Mouse (Mus musculus) heart, postnatal 14 days (tissue): Measurements from ENCODE around the gene Celf2. TPM values are rescaled to one million over a fixed set of nuclear protein-coding genes. Genes with fewer than 3 reads are reported as not detected.

ENCODE experiments used
- DNase-seq, 2 experiments: peaks; one replicate each; pipeline ENCODE4 v3.0.0; 2021 to 2022
- intact Hi-C: fragments of 180-260 bp; cut with DNase I; formaldehyde crosslinking; loops from one replicate; pipeline ENCODE4 v1.15.1; 2025
- total RNA-seq, 2 experiments: library from RNA; stranded (reverse); gene quantifications; 2 replicates each; pipeline ENCODE4 v1.2.3; 2021

Celf2 gene
- total RNA-seq, 2 experiments from 2014 or later: 65.4 to 69.9 TPM

GRCm38 (mm10) chr2:6717953-6718352 is 791.4 kb downstream of the Celf2 start:
- no peak for DNase-seq
- intact Hi-C loops: no loop called here

GRCm38 (mm10) chr2:6715562-6715961 is 793.8 kb downstream of the Celf2 start:
- DNase-seq: no peak
- intact Hi-C loops: no loop called here

GRCm38 (mm10) chr2:6713529-6713928 is 795.8 kb downstream of the Celf2 start:
- no peak for DNase-seq
- intact Hi-C loops: no loop called here

GRCm38 (mm10) chr2:6710687-6711430 is 798.5 kb downstream of the Celf2 start:
- no peak for DNase-seq
- intact Hi-C loops: no loop called here

GRCm38 (mm10) chr2:6707959-6708519 is 801.3 kb downstream of the Celf2 start:
- intact Hi-C loops: no loop called here
- no peak for DNase-seq

GRCm38 (mm10) chr2:6707276-6707675 is 802.1 kb downstream of the Celf2 start:
- intact Hi-C loops: no loop called here
- no peak for DNase-seq

- intact Hi-C loops: no loop called here
- DNase-seq: no peak
These were observed 803.2 kb downstream of the Celf2 start for GRCm38 (mm10) chr2:6705929-6706739.

- no peak for DNase-seq
These were observed 803.9 kb downstream of the Celf2 start for GRCm38 (mm10) chr2:6705475-6705874.

GRCm38 (mm10) chr2:6704804-6705203 is 804.6 kb downstream of the Celf2 start:
- DNase-seq: no peak
- intact Hi-C loops: no loop called here

More at GRCm38 (mm10) chr2:6705475-6705874, 803.9 kb downstream of the Celf2 start:
- intact Hi-C loops: no loop called here

- intact Hi-C loops: no loop called here
- DNase-seq: no peak
These were observed 805.0 kb downstream of the Celf2 start for GRCm38 (mm10) chr2:6704342-6704741.

GRCm38 (mm10) chr2:6696326-6696725 is 813.0 kb downstream of the Celf2 start:
- intact Hi-C loops: no loop called here
- DNase-seq: no peak

GRCm38 (mm10) chr2:6695353-6695951 is 813.9 kb downstream of the Celf2 start:
- DNase-seq: no peak
- intact Hi-C loops: no loop called here

- intact Hi-C loops: no loop called here
- no peak for DNase-seq
These were observed 819.7 kb downstream of the Celf2 start for GRCm38 (mm10) chr2:6689689-6690088.

GRCm38 (mm10) chr2:6678231-6678630 is 831.1 kb downstream of the Celf2 start:
- no peak for DNase-seq
- intact Hi-C loops: no loop called here

GRCm38 (mm10) chr2:6677457-6677856 is 831.9 kb downstream of the Celf2 start:
- intact Hi-C loops: no loop called here
- DNase-seq: no peak

- no peak for DNase-seq
- intact Hi-C loops: no loop called here
These were observed 835.0 kb downstream of the Celf2 start for GRCm38 (mm10) chr2:6674401-6674800.

- intact Hi-C loops: no loop called here
- no peak for DNase-seq
These were observed 835.9 kb downstream of the Celf2 start for GRCm38 (mm10) chr2:6673418-6673817.

- intact Hi-C loops: no loop called here
These were observed 841.8 kb downstream of the Celf2 start for GRCm38 (mm10) chr2:6667611-6668010.

GRCm38 (mm10) chr2:6659834-6660233 is 849.5 kb downstream of the Celf2 start:
- no peak for DNase-seq

More at GRCm38 (mm10) chr2:6667611-6668010, 841.8 kb downstream of the Celf2 start:
- DNase-seq: no peak

GRCm38 (mm10) chr2:6653719-6654118 is 855.6 kb downstream of the Celf2 start:
- no peak for DNase-seq
- intact Hi-C loops: no loop called here

More at GRCm38 (mm10) chr2:6659834-6660233, 849.5 kb downstream of the Celf2 start:
- intact Hi-C loops: no loop called here

GRCm38 (mm10) chr2:6651697-6652096 is 857.7 kb downstream of the Celf2 start:
- intact Hi-C loops: no loop called here
- no peak for DNase-seq
